Mouse (Mus musculus): Measurements from ENCODE around the gene Nfatc2.

- no peak for TF ChIP-seq CTCF (IDR thresholded peaks at IDR 0.05; ENCODE audit: low read depth)
- no peak for TF ChIP-seq EP300 (IDR thresholded peaks at IDR 0.05; ENCODE audit: low read depth)
These were observed 169.1 kb downstream of the Nfatc2 start for GRCm38 (mm10) chr2:168432394-168432793.

Data from heart, postnatal 0 days (tissue).